Mouse (Mus musculus) heart, postnatal 0 days (tissue): Measurements from ENCODE around the gene Ets2.

Experiments used
- CTCF ChIP-seq: IDR thresholded peaks from 2 replicates; pipeline ENCODE4 v1.5.1; 2016; ENCODE audit warnings: antibody characterized with exemption, control low read depth, low read depth
- EP300 ChIP-seq: IDR thresholded peaks from 2 replicates; pipeline ENCODE4 v1.6.1; 2016; ENCODE audit warnings: antibody characterized with exemption, low read depth

DNA sequence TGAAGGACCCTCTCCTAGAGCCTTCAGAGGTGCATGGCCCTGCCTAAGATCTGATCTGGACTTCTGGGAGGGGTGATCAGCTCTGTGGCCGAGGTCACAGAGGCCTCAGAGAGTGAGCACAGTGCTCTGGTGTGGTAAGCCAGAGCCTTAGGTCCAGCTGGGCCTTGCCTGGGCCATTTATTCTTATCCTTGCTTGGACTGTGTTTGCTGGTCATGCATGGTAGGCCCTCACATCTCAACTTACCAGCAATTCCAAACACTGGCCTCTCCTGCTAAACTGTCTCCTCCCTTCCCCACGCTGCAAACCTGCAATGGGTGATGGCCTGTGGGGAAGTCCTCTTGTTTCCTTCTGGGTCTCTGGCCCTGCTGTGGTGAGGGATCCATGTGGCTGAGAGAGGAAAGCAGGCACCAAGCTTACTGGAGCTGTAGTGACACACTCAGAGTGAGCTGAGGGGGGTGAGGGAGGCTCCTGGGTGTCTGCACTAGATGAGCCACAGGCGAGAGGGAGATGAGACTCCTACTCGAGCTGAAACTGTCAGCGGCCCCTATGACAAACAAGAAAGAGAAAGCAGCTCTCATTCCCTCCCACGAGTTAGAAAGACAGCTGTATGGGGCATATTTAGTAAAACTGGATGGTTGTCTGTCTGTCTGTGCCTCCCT, 36.3 kb upstream of the Ets2 start:
- TF ChIP-seq EP300 (no peak), CTCF (no peak)
